Mouse (Mus musculus) midbrain, embryonic 10.5 days (tissue): Measurements from ENCODE around the gene Bpifa5. TPM values are rescaled to one million over a fixed set of nuclear protein-coding genes. Genes with fewer than 3 reads are reported as not detected.

ENCODE experiments used
- DNase-seq: peaks from one replicate; pipeline ENCODE4 v3.0.0-alpha.2; 2017; ENCODE audit warnings: low spot score
- H3K27ac ChIP-seq: fragments of 300-500 bp; sonication (generic); replicated peaks from 2 replicates; pipeline ENCODE4 v1.5.1; 2016; ENCODE audit warnings: mild to moderate bottlenecking
- H3K27me3 ChIP-seq: fragments of 300-500 bp; sonication (generic); 2 replicates; pipeline ENCODE4 v1.6.1; 2016; ENCODE audit warnings: low read depth, mild to moderate bottlenecking; ENCODE audit not compliant: poor library complexity, severe bottlenecking
- H3K36me3 ChIP-seq: fragments of 300-500 bp; sonication (generic); 2 replicates; pipeline ENCODE4 v1.6.1; 2016; ENCODE audit warnings: mild to moderate bottlenecking, moderate library complexity
- H3K4me1 ChIP-seq: fragments of 300-500 bp; sonication (generic); 2 replicates; pipeline ENCODE4 v1.6.1; 2016
- H3K4me3 ChIP-seq: fragments of 300-500 bp; sonication (generic); 2 replicates; pipeline ENCODE4 v1.5.1; 2016; ENCODE audit warnings: mild to moderate bottlenecking, moderate library complexity
- H3K9me3 ChIP-seq: fragments of 300-500 bp; sonication (generic); replicated peaks from 2 replicates; pipeline ENCODE4 v1.6.1; 2016; ENCODE audit warnings: mild to moderate bottlenecking
- WGBS: fragments of 180-500 bp; shearing (Covaris S2); methylation state at CpG from one replicate; pipeline ENCODE4 v1.1.7; 2016; 5-methylcytosine and 5-hydroxymethylcytosine counted together
- polyA plus RNA-seq: library from polyadenylated mRNA; unstranded; fragments of >200 nt; fragmentation: Nextera tagmentation; extraction: Ambion mirVana; gene quantifications from 2 replicates; pipeline ENCODE4 v1.2.1, GENCODE M21; 2016

Gene Bpifa5
- polyA plus RNA-seq, 1 experiment from 2014 or later, result not detected

DNA sequence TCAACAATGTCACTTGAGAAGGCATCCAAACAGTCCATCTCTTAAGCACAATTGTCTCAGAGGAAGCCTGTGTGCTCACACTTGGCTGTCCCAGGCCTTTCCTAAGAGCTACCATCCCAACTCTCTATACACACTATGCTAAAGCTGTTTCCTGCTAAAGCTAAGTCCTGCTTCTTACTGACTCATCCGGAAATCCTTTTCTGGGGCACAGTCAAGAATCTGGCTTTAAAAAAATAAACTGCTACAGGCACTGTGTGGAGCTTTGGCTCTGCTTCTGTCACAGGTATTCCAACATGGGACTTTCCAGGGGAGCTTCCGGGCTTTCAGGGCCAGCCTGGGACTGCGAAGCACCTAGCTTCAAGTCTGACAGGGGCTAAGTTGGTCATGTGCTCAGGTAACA lies 23.3 kb downstream of the Bpifa5 start:
- Histone ChIP-seq H3K36me3 (no peaks in the 10 kb centered on the region), H3K27ac (no peak overlapping the region), H3K4me1 (no peaks in the 10 kb centered on the region), H3K4me3 (no peak overlapping the region), H3K9me3 (no peaks in the 10 kb centered on the region), H3K27me3 (no peaks in the 10 kb centered on the region)
- DNase-seq, result no peak
- WGBS, result 85% methylated on average over 3 of the region's 3 CpGs

DNA sequence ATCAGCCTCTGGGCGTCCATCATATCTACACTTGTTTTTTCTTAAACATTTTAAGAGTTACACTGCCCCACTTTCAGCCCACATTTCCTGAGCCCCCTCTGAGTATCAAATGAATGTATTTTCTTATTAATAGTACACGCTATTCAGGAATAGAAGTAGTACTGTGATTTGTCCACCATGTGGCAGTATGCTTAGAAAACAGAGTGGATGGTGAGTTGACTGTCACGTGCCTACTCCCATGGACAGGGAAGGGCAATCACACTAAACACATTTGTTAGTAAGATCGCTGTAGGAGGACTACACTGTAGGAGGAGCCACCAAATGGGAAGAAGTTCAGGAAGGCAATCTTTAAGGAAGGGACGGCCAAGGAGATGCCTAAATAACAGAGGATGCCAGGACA lies 25.1 kb downstream of the Bpifa5 start:
- no peak overlapping the region for H3K4me3 ChIP-seq
- no peaks in the 10 kb centered on the region for H3K27me3 ChIP-seq
- no peak for DNase-seq
- WGBS, result 44% methylated on average over 5 of the region's 5 CpGs
- no peaks in the 10 kb centered on the region for H3K9me3 ChIP-seq
- peaks cover 4% of the 10 kb centered on the region; the same call in 1 of the 2 replicates for H3K4me1 ChIP-seq
- H3K36me3 ChIP-seq, result no peaks in the 10 kb centered on the region
- no peak overlapping the region for H3K27ac ChIP-seq

DNA sequence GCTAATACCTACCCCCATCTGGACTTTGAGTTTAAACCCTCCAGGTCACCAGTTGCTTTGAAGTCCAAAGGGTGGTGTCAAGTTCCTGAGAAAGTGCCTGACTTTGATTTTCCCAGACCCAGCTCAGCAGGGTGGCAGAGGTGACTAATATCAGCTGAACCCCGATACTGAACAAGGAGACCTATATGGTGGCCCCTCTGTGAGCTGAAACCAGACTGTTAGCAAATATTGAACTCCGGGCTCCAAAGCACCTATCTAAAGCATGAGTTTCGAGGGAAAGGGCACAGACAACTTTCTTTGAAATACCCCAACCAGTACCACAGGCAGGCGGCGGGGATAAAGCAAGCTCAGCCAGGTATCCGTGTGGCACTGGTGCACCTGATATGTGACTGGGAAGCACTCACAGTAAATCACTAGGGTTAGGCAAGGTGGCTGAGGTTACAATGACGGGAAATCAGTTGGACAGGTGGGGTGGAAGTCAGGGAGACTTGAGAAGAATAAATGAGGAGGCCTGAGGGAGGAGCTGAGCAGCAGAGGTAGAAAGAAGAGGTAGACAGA lies 27.5 kb downstream of the Bpifa5 start:
- peaks cover 4% of the 10 kb centered on the region; the same call in 1 of the 2 replicates for H3K4me1 ChIP-seq
- H3K36me3 ChIP-seq, result no peaks in the 10 kb centered on the region
- H3K9me3 ChIP-seq, result no peaks in the 10 kb centered on the region
- no peak for DNase-seq
- H3K27ac ChIP-seq, result no peak overlapping the region
- H3K27me3 ChIP-seq, result no peaks in the 10 kb centered on the region
- no peak overlapping the region for H3K4me3 ChIP-seq
- WGBS, result 87% methylated on average over 7 of the region's 7 CpGs

- DNase-seq, result no peak
- 84% methylated on average over 11 of the region's 11 CpGs for WGBS
- Histone ChIP-seq H3K27me3 (no peaks in the 10 kb centered on the region), H3K27ac (no peak within 1 kb of the TSS), H3K4me1 (peaks cover 4% of the 10 kb centered on the region; the same call in 1 of the 2 replicates), H3K4me3 (no peak within 1 kb of the TSS), H3K36me3 (no peaks in the 10 kb centered on the region), H3K9me3 (no peaks in the 10 kb centered on the region)
Measured at GRCm38 (mm10) chr2:154190546-154191258, 28.3 kb downstream of the Bpifa5 start, which contains the start of gene Bpifb1. Gene Bpifb1, plus strand, starts transcription at chr2:154190818.

DNA sequence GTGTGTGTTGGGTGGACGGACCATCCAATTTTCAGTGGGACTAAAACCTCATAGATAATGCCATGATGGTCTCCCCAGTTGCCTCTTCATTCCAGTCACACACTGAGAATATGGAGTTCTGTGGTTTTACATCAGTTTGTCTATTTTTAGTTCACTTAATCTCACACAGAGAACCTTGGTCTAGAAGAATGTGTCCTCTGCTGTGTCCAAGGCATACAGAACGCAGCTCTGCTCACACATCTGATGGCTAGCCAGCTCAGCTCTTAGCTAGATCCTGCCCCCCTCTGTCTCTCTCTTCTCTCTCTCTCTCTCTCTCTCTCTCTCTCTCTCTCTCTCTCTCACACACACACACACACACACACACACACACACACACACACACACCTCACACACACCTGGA lies 29.7 kb downstream of the Bpifa5 start:
- Histone ChIP-seq H3K9me3 (no peaks in the 10 kb centered on the region), H3K27ac (no peak overlapping the region), H3K4me1 (peaks cover 4% of the 10 kb centered on the region; the same call in 1 of the 2 replicates), H3K36me3 (no peaks in the 10 kb centered on the region), H3K4me3 (no peak overlapping the region), H3K27me3 (no peaks in the 10 kb centered on the region)
- no peak for DNase-seq
- 91% methylated on average over 2 of the region's 2 CpGs for WGBS

- WGBS, result 92% methylated on average over 4 of the region's 4 CpGs
- Histone ChIP-seq H3K27ac (no peak overlapping the region), H3K36me3 (no peaks in the 10 kb centered on the region), H3K4me1 (peaks cover 4% of the 10 kb centered on the region; the same call in 1 of the 2 replicates), H3K9me3 (no peaks in the 10 kb centered on the region), H3K27me3 (no peaks in the 10 kb centered on the region), H3K4me3 (no peak overlapping the region)
- no peak for DNase-seq
Measured at GRCm38 (mm10) chr2:154193071-154193470, 30.7 kb downstream of the Bpifa5 start.

DNA sequence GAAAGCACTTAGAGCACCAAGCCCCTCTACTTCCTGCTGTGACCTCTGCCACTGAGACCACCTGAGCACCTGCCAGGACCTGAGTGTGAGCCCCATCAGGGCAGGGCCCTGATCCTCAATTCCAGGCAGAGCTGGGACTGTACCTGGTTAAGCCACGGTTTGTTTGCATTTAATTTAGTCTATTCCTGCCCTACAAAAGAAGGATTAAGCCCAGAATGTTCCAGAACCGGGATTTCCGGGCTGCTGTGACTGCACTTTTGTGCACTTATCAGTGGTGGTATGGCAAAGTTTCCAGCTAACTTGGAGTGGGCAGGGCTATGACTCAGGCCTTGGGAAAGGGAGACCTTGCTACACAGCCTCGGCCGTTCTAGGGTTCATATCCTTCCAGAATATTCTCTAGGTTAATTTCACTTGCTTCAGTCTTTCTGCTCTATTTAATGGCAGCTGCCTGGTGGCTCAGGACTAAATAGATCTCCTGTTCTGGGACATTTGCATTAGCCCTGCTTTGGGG lies 31.6 kb downstream of the Bpifa5 start:
- DNase-seq, result no peak
- H3K4me1 ChIP-seq, result peaks cover 4% of the 10 kb centered on the region; the same call in 1 of the 2 replicates
- no peaks in the 10 kb centered on the region for H3K36me3 ChIP-seq
- H3K27ac ChIP-seq, result no peak overlapping the region
- H3K27me3 ChIP-seq, result no peaks in the 10 kb centered on the region
- WGBS, result 75% methylated on average over 5 of the region's 5 CpGs
- H3K4me3 ChIP-seq, result no peak overlapping the region
- H3K9me3 ChIP-seq, result no peaks in the 10 kb centered on the region

- no peak for DNase-seq
- no peaks in the 10 kb centered on the region for H3K27me3 ChIP-seq
- no peak overlapping the region for H3K27ac ChIP-seq
- WGBS, result 91% methylated on average over 9 of the region's 9 CpGs
- no peak overlapping the region for H3K4me3 ChIP-seq
- H3K4me1 ChIP-seq, result no peaks in the 10 kb centered on the region
- H3K9me3 ChIP-seq, result no peaks in the 10 kb centered on the region
- H3K36me3 ChIP-seq, result no peaks in the 10 kb centered on the region
Measured at GRCm38 (mm10) chr2:154197036-154197435, 34.6 kb downstream of the Bpifa5 start.

DNA sequence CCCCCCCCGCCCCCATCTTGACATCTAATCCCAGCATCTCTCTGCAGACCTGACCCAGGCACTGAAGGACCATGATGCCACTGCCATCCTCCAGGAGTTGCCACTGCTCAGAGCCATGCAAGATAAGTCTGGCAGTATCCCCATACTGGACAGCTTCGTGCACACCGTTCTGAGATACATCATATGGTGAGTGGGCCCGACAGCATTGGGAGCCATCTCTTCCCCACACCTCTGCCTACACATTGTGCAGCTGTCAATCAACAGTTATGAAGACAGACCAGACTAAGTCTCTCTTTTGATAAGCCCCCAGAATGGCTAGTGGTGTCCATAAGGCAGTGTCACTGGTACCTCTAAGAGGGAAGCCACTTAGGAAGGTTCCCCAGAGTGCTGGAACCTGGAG lies 42.2 kb downstream of the Bpifa5 start:
- Histone ChIP-seq H3K9me3 (no peaks in the 10 kb centered on the region), H3K27ac (no peak overlapping the region), H3K4me1 (no peaks in the 10 kb centered on the region), H3K4me3 (no peak overlapping the region), H3K27me3 (no peaks in the 10 kb centered on the region), H3K36me3 (no peaks in the 10 kb centered on the region)
- DNase-seq, result no peak
- 96% methylated on average over 4 of the region's 4 CpGs for whole genome bisulfite sequencing

GRCm38 (mm10) chr2:154206908-154207307 lies 44.5 kb downstream of the Bpifa5 start:
- Histone ChIP-seq H3K4me1 (peaks cover 7% of the 10 kb centered on the region; the same call in 1 of the 2 replicates), H3K27me3 (no peaks in the 10 kb centered on the region), H3K27ac (no peak overlapping the region), H3K36me3 (no peaks in the 10 kb centered on the region), H3K4me3 (no peak overlapping the region), H3K9me3 (no peaks in the 10 kb centered on the region)
- 59% methylated on average over 7 of the region's 7 CpGs for WGBS
- DNase-seq, result peak; percentile 20

DNA sequence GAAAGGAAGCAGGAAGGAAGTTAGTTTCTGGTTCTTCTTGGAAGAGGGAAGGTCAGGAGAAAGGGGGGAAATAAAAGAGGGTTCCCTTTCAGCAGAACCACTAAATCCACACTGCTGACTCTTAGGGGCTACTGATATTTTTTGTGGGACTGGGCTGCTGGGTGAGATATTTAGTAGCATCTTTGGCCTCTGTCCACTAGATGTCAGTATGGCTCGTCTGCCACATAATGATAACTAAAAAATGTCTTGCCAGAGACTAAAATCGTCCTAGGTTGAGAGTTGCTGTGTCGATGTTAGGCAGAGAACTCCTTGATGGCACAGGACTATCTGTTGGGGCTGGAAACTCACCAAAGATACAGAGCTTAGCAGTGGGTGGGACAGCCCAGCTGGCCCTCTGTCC lies 46.7 kb downstream of the Bpifa5 start:
- Histone ChIP-seq H3K4me1 (peaks cover 7% of the 10 kb centered on the region; the same call in 1 of the 2 replicates), H3K27me3 (no peaks in the 10 kb centered on the region), H3K9me3 (no peaks in the 10 kb centered on the region), H3K36me3 (no peaks in the 10 kb centered on the region), H3K27ac (no peak overlapping the region), H3K4me3 (no peak overlapping the region)
- WGBS, result 20% methylated on average over 3 of the region's 3 CpGs
- no peak for DNase-seq

DNA sequence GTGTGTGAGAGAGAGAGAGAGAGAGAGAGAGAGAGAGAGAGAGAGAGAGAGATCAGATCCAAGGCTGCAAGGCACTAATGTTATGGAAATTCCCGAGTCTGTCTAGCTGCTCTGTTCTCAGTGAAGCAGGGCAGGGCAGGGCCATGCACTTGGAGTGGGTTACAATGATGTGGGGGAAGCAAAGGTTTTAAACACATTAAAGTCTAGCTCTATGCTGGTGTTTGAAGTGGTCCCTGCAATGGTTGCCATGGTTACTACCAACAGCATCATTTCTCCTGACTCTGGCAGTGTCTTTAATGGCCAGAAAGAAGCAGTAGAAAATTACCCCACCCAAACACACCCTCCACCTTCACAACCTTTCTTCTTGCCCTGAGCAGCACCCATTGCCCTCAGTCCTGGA lies 48.7 kb downstream of the Bpifa5 start:
- H3K9me3 ChIP-seq, result no peaks in the 10 kb centered on the region
- no peak overlapping the region for H3K4me3 ChIP-seq
- peaks cover 7% of the 10 kb centered on the region for H3K4me1 ChIP-seq
- no peak overlapping the region for H3K27ac ChIP-seq
- no peaks in the 10 kb centered on the region for H3K36me3 ChIP-seq
- no peaks in the 10 kb centered on the region for H3K27me3 ChIP-seq
- 54% methylated on average over 1 of the region's 1 CpGs for WGBS
- DNase-seq, result no peak

DNA sequence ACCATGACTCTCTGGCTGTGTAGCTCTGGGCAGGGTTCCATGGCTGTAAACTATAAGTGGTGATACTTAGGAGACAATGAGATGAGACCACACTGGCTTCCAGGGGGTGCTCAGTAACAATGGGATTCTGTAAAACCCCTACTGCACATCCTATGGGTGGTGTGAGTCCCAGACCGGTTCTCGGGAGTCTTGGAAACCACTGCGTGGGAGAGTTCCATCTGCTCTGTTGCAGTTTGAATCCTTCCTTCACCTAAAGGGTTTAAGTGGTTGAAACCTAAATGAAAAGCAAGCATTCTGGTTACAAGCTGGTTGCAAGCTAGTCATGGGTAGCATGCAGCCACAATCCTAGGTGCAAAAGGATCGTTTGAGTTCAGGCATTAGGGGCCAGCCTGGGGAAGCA lies 49.5 kb downstream of the Bpifa5 start:
- Histone ChIP-seq H3K9me3 (no peaks in the 10 kb centered on the region), H3K4me3 (no peak overlapping the region), H3K27ac (no peak overlapping the region), H3K36me3 (no peaks in the 10 kb centered on the region), H3K4me1 (peaks cover 7% of the 10 kb centered on the region), H3K27me3 (no peaks in the 10 kb centered on the region)
- no peak for DNase-seq
- WGBS, result 91% methylated on average over 4 of the region's 4 CpGs
